Mouse (Mus musculus): ENCODE measurements around the gene Il34.

Il34 gene

DNA sequence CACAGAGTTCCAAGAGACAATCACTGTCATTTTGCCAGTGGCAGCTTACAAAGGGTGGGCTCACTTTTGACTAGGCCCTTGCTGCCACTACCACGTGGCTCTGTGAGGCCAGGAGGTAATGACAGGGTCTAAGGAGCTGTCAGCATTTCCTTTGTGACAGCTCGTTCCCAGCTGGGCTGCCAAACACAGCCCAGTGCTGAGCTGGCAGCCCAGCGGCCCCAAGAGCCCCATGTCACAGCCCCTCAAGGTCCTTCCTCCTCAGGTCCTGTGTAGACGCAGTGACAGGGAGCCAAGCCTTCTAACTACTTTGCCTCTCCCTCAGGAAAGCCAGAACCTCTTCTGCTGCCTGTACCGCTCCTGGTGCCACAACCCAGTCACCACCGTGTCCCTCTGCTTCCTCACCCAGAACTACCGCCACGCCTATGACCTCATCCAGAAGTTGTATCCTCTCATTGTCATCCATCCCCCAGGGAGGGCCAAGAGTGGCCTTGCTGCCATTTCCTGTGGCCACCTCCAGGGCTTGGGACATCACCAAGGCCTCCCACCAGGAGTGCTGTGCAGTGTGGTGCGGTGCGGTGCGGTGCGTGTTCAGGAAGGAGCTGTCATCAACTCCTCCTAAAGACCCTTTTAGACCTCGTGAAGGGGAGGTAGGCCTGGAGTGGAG, 94.3 kb downstream of the Il34 start:
- no peak for DNase-seq (ENCODE audit: extremely low read depth, low read depth)

DNA sequence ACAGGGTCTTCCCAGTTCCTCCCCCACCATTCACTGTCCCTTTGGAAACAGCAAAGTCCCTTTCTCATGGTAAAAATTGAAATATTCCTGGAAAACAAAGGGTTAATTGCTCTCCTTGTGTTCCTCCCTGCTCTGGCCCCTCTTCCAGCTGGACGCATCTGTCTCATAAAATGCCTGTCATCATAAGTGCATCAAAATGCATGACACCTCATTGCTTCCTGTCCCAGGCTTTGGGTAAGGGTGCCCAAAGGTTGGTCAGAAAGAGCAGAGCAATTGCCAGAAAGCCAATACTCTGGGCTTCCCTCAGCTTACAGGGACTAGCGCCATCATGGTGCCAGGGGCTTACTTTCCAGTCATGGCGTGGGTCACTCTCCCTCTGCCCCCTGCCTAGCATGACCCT, 95.1 kb downstream of the Il34 start:
- no peak for DNase-seq (ENCODE audit: extremely low read depth, low read depth)

GRCm38 (mm10) chr8:110708429-110708828, 97.3 kb downstream of the Il34 start:
- DNase-seq (ENCODE audit: extremely low read depth, low read depth): no peak

DNA sequence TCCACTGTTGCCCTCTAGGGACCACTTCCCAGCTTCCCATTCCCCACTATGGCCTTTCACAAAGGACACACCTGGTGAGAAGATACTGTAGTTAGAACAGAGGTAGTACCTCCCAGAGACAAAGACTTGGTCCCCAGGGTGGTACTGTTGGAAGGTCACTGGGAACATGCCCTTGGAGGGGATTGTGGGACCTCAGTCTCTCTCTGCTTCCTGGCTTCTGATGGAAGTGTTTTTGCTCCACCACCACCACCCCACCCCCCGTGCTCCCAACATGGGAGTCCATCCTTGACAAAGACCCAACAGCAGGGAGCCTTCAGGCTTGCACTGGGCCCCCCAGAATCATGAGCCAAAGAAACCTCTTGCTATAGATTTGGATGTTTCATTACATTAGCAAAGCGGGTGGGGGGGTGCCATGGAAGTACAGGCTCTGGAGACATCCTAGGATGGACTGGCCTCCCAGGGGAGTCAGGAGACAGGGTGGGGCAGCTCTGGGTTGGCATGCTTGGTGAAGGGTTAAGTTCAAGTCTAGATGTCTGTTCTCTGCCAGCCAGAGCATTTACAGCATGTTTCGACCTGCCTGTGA, 99.3 kb downstream of the Il34 start:
- DNase-seq (ENCODE audit: extremely low read depth, low read depth): no peak

- DNase-seq (ENCODE audit: extremely low read depth, low read depth): no peak
These were observed 100.1 kb downstream of the Il34 start for GRCm38 (mm10) chr8:110705391-110706287.

- DNase-seq (ENCODE audit: extremely low read depth, low read depth): no peak
These were observed 101.6 kb downstream of the Il34 start for GRCm38 (mm10) chr8:110704103-110704502.

DNA sequence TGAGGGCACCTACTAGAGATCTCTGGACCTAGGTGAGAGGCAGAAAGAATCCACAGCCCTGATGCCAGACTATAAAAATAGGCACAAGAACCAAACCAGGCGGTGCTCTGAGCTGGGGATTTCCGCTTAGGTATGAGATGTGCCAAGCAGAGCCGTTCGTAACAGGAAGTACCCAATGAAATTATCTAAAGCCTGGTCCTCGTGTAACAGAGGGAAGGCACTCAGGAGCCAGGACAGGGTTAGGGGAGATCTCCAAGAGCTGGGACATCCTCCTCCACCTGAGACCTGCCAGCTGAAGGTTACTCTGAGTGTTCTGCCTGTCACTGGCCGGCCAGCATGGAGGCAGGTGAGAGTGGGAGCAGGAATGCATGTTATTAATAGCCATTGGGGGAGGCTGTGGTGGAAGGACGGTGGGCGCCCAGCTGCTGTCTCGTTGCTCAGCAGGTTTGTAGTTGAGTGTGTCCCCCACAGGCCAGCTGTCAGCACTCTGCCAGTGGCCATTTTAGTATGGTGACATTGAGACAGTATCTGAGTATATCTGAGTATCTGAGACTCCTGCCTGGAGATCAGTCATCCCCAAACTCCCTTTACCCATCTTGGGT, 102.2 kb downstream of the Il34 start:
- DNase-seq (ENCODE audit: extremely low read depth, low read depth): no peak

GRCm38 (mm10) chr8:110702636-110703459, 102.9 kb downstream of the Il34 start:
- DNase-seq (ENCODE audit: extremely low read depth, low read depth): no peak

GRCm38 (mm10) chr8:110700561-110700960, 105.2 kb downstream of the Il34 start:
- DNase-seq (ENCODE audit: extremely low read depth, low read depth): no peak

- no peak for DNase-seq (ENCODE audit: extremely low read depth, low read depth)
These were observed 106.2 kb downstream of the Il34 start for GRCm38 (mm10) chr8:110699501-110699900.

- DNase-seq (ENCODE audit: extremely low read depth, low read depth): no peak
These were observed 107.6 kb downstream of the Il34 start for GRCm38 (mm10) chr8:110698098-110698497.

DNA sequence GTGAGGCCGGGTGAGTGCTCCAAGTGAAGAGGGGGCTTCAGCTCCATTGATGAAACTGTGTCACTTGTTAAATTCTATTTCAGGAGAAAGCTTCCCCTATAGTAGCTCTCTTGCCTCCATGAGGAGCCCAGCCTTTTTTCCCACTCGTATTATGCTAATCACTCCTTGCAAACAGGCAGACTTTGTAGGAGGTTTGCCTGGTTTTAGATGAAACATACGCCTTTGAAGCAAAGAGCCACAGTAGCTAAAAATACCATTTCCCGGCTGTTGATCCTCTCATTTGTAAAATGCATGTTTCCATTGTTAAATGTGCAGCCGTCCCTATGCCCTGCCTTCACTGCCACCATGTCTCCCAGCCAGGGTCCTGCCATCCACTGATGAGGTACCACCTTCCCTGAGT, 108.2 kb downstream of the Il34 start:
- DNase-seq (ENCODE audit: extremely low read depth, low read depth): no peak

GRCm38 (mm10) chr8:110696051-110696450, 109.7 kb downstream of the Il34 start:
- DNase-seq (ENCODE audit: extremely low read depth, low read depth): no peak

DNA sequence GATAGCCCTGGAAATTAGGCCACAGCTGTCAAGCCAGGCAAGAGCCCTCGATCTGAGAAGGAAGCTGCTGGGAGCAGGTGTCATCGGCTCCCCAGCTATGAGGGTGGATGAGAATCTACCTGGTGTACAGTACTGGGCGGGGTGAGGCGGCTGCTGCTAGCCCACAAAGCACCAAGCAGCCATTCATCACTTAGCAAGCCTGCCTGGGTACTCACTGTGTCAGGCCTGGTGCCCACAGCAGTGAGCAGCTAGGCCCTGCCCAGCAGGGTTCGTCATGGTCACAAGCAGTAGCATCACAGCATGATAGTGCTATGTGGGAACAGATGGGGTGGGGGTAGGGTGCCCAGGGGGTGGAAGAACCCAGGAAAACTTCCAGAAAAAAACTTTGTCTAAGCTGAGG, 110.3 kb downstream of the Il34 start:
- DNase-seq (ENCODE audit: extremely low read depth, low read depth): no peak

DNA sequence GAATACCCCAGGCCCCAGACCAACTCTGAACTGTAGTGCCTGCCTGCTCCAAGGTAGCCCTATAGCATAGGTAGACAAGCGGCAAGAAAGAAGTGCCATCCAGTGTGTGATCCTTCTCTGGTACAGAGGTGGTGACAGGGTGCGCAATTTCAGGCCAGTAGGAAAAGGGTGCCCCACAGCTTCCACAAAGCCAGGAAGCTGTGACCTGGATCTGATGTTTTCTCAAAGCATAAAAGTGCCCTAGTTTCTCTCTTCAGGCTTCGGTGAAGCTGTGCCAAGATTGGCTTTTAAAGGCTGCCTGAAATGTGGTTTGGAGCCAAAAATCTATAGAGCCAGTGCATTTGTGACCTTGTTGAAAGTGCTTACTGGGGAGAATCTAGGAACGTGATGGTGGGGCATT, 110.9 kb downstream of the Il34 start:
- no peak for DNase-seq (ENCODE audit: extremely low read depth, low read depth)

GRCm38 (mm10) chr8:110694226-110694625, 111.5 kb downstream of the Il34 start:
- no peak for DNase-seq (ENCODE audit: extremely low read depth, low read depth)
